Mouse (Mus musculus): ENCODE measurements around the gene Cd3g. TPM values are rescaled to one million over a fixed set of nuclear protein-coding genes. Genes with fewer than 3 reads are reported as not detected.

Cd3g gene
- polyA plus RNA-seq, 1 experiment from 2014 or later: not detected

DNA sequence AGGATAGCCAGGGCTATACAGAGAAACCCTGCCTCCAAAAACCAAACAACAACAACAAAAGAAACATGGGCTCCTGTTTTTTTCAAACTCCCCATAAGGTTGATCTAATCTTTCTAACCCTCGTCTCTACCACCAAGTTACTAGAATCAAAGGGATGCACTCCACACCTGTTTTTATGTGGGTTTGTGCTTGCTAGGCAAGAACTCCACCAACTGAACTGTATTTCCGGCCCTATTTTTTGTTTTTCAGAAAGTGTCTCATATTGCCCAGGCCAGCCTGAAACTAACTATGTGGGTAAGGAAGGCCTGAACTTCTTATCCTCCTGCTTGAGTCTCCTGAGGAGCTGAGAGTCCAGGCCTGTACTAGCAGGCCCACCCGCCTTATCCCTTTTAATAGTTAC is 25.8 kb downstream of the Cd3g start:
- Histone ChIP-seq H3K4me3 (replicated peaks) (no peak overlapping the region), H3K27ac (no peak overlapping the region), H3K4me2 (no peak overlapping the region), H3K27me3 (no peaks in the 10 kb centered on the region), H3K36me3 (peaks cover 80% of the 10 kb centered on the region), H3K9me3 (replicated peaks) (no peaks in the 10 kb centered on the region), H3K4me1 (no peaks in the 10 kb centered on the region), H3K9ac (no peak overlapping the region)
- ATAC-seq (replicated peaks; ENCODE audit: low FRiP score): no peak
- 89% methylated on average over 3 of the region's 3 CpGs for WGBS

DNA sequence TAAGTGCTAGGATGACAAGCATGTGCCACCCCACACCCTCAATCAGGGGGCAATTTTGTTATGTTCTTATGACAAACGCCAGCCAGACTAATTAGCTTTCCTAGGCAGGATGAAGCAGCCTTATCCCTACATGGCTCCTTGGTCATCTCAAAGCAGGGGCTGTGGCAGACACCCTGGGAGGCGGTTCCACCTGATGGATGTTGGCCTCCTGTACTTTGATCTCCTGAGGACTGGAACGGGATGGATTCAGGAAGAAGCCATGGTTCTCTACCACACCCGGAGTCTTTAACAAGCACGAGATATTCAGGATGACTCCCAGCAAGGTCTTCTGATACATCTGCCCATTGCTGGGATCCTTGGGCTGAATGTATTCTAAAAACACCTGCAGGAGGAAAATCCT is 32.4 kb downstream of the Cd3g start:
- H3K4me3 ChIP-seq (replicated peaks): no peak overlapping the region
- no peaks in the 10 kb centered on the region for H3K9me3 ChIP-seq (replicated peaks)
- no peaks in the 10 kb centered on the region for H3K27me3 ChIP-seq
- H3K4me2 ChIP-seq: no peak overlapping the region
- no peaks in the 10 kb centered on the region for H3K4me1 ChIP-seq
- H3K9ac ChIP-seq: no peak overlapping the region
- WGBS: 89% methylated on average over 5 of the region's 5 CpGs
- ATAC-seq (replicated peaks; ENCODE audit: low FRiP score): no peak
- no peak overlapping the region for H3K27ac ChIP-seq
- peaks cover 97% of the 10 kb centered on the region for H3K36me3 ChIP-seq

DNA sequence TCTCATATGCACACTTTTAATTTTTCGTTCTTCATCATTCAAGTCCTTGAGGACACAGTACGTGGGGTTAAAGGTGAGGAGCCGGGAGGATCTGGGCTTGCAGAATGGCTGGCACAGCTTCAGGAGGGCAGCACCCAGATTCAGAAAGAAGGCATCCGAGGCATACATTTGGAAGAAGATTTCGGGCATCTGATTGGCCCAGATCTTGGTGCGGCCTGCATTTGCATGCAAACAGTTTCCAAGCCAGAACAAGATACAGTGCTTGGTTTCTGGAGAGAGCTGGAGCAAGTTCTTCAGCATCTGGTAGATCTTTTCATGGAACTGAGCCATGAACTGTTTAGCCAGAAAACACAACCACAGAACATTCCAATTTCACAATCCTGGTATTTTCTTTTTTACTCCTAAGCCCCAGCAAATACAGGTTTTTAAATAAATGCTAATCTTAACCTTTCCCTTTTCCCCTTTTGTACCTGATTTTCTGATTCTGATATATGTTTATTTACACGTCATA is 34.0 kb downstream of the Cd3g start:
- no peak for ATAC-seq (replicated peaks; ENCODE audit: low FRiP score)
- no peak overlapping the region for H3K4me3 ChIP-seq (replicated peaks)
- no peaks in the 10 kb centered on the region for H3K4me1 ChIP-seq
- no peaks in the 10 kb centered on the region for H3K27me3 ChIP-seq
- no peak overlapping the region for H3K9ac ChIP-seq
- no peak overlapping the region for H3K4me2 ChIP-seq
- 93% methylated on average over 7 of the region's 7 CpGs for WGBS
- no peak overlapping the region for H3K27ac ChIP-seq
- H3K9me3 ChIP-seq (replicated peaks): no peaks in the 10 kb centered on the region
- H3K36me3 ChIP-seq: peaks cover 98% of the 10 kb centered on the region

DNA sequence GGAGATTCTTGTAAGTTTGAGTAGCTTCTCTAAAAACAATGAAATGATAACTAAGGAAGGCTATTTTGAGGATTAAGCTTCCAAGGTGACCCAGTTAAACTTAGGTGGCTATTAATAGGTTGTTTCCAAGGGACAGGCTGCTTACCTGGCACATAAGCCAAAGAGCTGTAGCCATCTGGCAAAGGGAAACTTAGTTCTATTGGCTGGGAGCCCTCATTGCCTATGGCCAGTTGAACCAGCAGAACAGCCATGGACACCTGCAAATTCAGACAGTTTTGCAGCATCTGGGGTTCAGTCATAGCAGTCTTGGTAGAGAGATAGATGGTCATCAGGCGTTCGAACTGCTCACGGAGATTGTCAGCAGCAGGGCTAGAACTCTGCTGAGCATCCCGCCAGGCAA is 37.8 kb downstream of the Cd3g start:
- H3K4me1 ChIP-seq: no peaks in the 10 kb centered on the region
- H3K4me3 ChIP-seq (replicated peaks): no peak overlapping the region
- no peak for ATAC-seq (replicated peaks; ENCODE audit: low FRiP score)
- peaks cover 97% of the 10 kb centered on the region for H3K36me3 ChIP-seq
- H3K9ac ChIP-seq: no peak overlapping the region
- no peak overlapping the region for H3K4me2 ChIP-seq
- over 99% methylated on average over 4 of the region's 4 CpGs for WGBS
- no peaks in the 10 kb centered on the region for H3K9me3 ChIP-seq (replicated peaks)
- H3K27me3 ChIP-seq: no peaks in the 10 kb centered on the region
- no peak overlapping the region for H3K27ac ChIP-seq

DNA sequence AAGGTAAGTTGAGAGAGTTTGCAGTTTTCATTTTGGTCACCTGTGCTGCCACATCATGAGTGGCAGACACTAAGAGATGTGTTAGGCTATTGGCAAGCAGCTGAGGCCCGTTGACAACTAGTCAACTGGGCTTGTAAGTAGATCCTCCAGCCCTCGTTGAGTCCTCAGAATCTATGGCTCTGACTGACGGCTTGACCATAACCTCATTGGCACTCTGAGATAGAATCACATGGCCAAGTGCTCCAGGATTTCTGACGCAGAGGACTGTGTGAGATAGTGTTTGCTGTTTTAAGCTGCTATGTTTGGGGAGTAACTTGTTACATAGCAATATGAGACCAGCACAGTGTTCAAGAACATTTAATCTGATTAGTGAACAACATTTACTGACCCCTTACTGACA is 38.5 kb downstream of the Cd3g start:
- H3K4me1 ChIP-seq: no peaks in the 10 kb centered on the region
- ATAC-seq (replicated peaks; ENCODE audit: low FRiP score): no peak
- H3K36me3 ChIP-seq: peaks cover 97% of the 10 kb centered on the region

DNA sequence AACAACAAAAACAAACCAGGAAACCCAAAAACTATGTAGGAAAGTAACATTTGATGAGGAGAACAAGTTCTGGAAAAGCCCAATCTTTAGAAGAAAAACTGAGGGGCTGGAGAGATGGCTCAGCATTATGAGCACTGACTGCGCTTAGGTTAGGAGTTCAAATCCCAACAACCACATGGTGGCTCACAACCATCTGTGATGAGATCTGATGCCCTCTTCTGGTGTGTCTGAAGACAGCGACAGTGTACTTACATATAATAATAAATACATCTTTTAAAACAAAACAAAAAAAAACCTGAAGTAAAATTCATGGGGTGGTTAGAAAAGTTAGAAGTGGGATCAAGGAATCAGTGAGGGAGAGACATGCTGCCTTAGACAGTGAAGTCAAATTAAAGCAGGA is 58.7 kb downstream of the Cd3g start:
- no peaks in the 10 kb centered on the region for H3K27me3 ChIP-seq
- H3K36me3 ChIP-seq: 0 out of 2 replicates have a peak, but pooled peaks cover 14% of the 10 kb centered on the region
- H3K4me1 ChIP-seq: peaks cover 16% of the 10 kb centered on the region
- WGBS: 81% methylated on average over 2 of the region's 2 CpGs
- H3K9ac ChIP-seq: peak overlapping the region; percentile 95; the same call in 1 of the 2 replicates
- H3K4me2 ChIP-seq: peak overlapping the region; percentile 71
- no peaks in the 10 kb centered on the region for H3K9me3 ChIP-seq (replicated peaks)
- peak overlapping the region; percentile 95 for H3K27ac ChIP-seq
- peak overlapping the region; percentile 99 for H3K4me3 ChIP-seq (replicated peaks)
- ATAC-seq (replicated peaks; ENCODE audit: low FRiP score): no peak

More for the DNA sequence above, 38.5 kb downstream of the Cd3g start:
- no peak overlapping the region for H3K4me3 ChIP-seq (replicated peaks)
- 81% methylated on average over 4 of the region's 4 CpGs for WGBS
- H3K27ac ChIP-seq: no peak overlapping the region
- H3K9ac ChIP-seq: no peak overlapping the region
- no peak overlapping the region for H3K4me2 ChIP-seq
- no peaks in the 10 kb centered on the region for H3K9me3 ChIP-seq (replicated peaks)
- no peaks in the 10 kb centered on the region for H3K27me3 ChIP-seq

DNA sequence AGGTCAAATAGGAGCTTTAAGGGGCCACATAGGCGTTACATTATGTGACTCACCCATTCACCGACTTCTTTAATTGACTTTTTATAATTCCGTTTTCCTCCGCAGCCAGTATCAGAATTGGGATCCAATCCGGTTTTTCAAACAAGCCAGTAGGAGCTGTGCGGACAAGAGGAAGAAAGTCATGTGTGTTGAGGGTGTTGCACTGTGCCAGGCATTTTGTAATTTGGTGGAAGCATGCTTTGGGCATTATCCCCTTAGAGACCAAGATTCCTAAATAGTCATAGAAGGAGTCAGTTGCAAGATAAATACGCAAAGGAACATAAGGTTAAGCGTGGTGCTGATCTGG is 59.1 kb downstream of the Cd3g start:
- peak overlapping the region; percentile 71 for H3K4me2 ChIP-seq
- peak; percentile 89 for ATAC-seq (replicated peaks; ENCODE audit: low FRiP score)
- peak overlapping the region; percentile 95 for H3K27ac ChIP-seq
- H3K9ac ChIP-seq: peak overlapping the region; percentile 95
- H3K4me3 ChIP-seq (replicated peaks): peak overlapping the region; percentile 99
- H3K27me3 ChIP-seq: no peaks in the 10 kb centered on the region
- WGBS: 2% methylated on average over 8 of the region's 8 CpGs
- H3K4me1 ChIP-seq: peaks cover 16% of the 10 kb centered on the region
- no peaks in the 10 kb centered on the region for H3K9me3 ChIP-seq (replicated peaks)
- 0 out of 2 replicates have a peak, but pooled peaks cover 10% of the 10 kb centered on the region for H3K36me3 ChIP-seq

DNA sequence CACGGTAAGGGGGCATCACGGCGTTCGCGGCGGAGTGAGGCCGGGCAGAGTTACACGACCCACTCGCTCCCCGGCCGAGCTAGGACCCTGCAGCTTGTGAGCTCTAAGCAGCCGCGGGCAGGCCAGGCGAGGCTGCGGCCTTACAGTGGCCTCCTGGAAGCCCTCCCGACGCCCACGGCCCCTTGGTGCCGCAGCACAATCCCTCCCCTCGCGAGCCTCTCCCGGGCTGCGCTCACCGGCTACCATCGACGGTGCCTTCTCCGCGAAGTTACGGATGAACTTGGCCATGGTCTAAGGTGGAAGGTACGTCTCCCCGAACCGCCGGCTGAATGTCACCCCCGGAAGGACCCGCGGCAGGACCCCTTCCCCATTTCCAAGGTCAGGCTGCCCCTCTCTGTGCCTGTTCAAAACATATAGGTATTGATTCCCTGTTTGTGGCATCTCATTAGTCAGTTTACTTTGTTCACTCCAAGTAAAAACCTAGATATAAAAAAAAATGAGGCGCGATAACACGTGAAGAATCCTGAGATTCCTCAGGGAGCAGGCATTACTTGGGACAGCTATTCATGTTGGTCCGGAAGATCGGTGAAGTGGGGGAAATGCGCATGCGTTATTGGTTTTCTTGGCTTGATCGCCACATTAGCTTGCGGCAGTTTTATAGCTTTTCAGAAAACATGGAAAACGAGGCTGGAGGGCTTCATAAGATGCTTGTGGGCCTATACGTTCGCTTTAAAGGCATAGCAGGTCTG is 59.7 kb downstream of the Cd3g start, which contains the start of gene Atp5l:
Atp5l (minus strand) TSS at position 369 of the 749 bp plus-strand sequence.
- peak; percentile 90 for ATAC-seq (replicated peaks; ENCODE audit: low FRiP score)
- peak within 1 kb of the TSS; percentile 95 for H3K9ac ChIP-seq
- peak within 1 kb of the TSS; percentile 71 for H3K4me2 ChIP-seq
- H3K27ac ChIP-seq: peak within 1 kb of the TSS; percentile 95
- peaks cover 19% of the 10 kb centered on the region for H3K4me1 ChIP-seq
- under 1% methylated on average over 48 of the region's 48 CpGs for WGBS
- H3K36me3 ChIP-seq: 0 out of 2 replicates have a peak, but pooled peaks cover 4% of the 10 kb centered on the region
- no peaks in the 10 kb centered on the region for H3K9me3 ChIP-seq (replicated peaks)
- H3K27me3 ChIP-seq: no peaks in the 10 kb centered on the region
- H3K4me3 ChIP-seq (replicated peaks): peak within 1 kb of the TSS; percentile 99

DNA sequence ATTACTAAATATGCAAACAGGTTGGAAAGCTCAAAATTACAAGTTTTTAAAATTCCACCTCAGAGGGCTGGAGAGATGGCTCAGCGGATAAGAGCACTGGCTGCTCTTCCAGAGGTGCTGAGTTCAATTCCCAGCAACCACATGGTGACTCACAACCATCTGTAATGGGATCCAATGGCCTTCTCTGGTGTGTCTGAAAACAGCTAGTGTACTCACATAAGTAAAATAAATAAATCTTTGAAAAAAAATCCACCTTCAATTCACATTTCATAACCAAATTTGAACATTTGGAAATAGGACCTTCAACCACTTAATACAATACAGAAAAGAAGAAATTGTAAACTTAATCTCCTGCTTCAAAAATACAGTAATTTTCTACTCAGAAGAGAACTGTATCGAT is 60.6 kb downstream of the Cd3g start:
- peak overlapping the region; percentile 71 for H3K4me2 ChIP-seq
- H3K4me3 ChIP-seq (replicated peaks): peak overlapping the region; percentile 99
- no peaks in the 10 kb centered on the region for H3K9me3 ChIP-seq (replicated peaks)
- no peak for ATAC-seq (replicated peaks; ENCODE audit: low FRiP score)
- 39% methylated on average over 2 of the region's 2 CpGs for WGBS
- peak overlapping the region; percentile 95 for H3K9ac ChIP-seq
- no peaks in the 10 kb centered on the region for H3K27me3 ChIP-seq
- no peak overlapping the region; the same call in 1 of the 2 replicates for H3K27ac ChIP-seq
- H3K4me1 ChIP-seq: peaks cover 28% of the 10 kb centered on the region
- 0 out of 2 replicates have a peak, but pooled peaks cover 4% of the 10 kb centered on the region for H3K36me3 ChIP-seq

Other genes with a start within 250 kb of the Cd3g start
- 34.5 and 36.4 TPM in 2 replicates for gene Phldb1, start 245.2 kb downstream of the Cd3g start, polyA plus RNA-seq (2015; fragmentation: Nextera tagmentation; extraction: Ambion mirVana)
- gene Arcn1, start 212.6 kb downstream of the Cd3g start, polyA plus RNA-seq (2015; fragmentation: Nextera tagmentation; extraction: Ambion mirVana): 201 and 202 TPM in 2 replicates
- 99.3 and 105 TPM in 2 replicates for gene Ift46, start 212.5 kb downstream of the Cd3g start, polyA plus RNA-seq (2015; fragmentation: Nextera tagmentation; extraction: Ambion mirVana)
- gene Tmem25, start 181.1 kb downstream of the Cd3g start, polyA plus RNA-seq (2015; fragmentation: Nextera tagmentation; extraction: Ambion mirVana): 20.0 and 24.6 TPM in 2 replicates
- 87.3 and 99.8 TPM in 2 replicates for gene Ttc36, start 177.4 kb downstream of the Cd3g start, polyA plus RNA-seq (2015; fragmentation: Nextera tagmentation; extraction: Ambion mirVana)
- 14.6 and 16.3 TPM in 2 replicates for gene Kmt2a, start 99.1 kb downstream of the Cd3g start, polyA plus RNA-seq (2015; fragmentation: Nextera tagmentation; extraction: Ambion mirVana)
- gene Atp5l, start 59.7 kb downstream of the Cd3g start, polyA plus RNA-seq (2015; fragmentation: Nextera tagmentation; extraction: Ambion mirVana): 714 and 843 TPM in 2 replicates
- 23.7 and 25.5 TPM in 2 replicates for gene Ube4a, start 14.8 kb downstream of the Cd3g start, polyA plus RNA-seq (2015; fragmentation: Nextera tagmentation; extraction: Ambion mirVana)
- gene Cd3d, start 1.4 kb upstream of the Cd3g start, polyA plus RNA-seq (2015; fragmentation: Nextera tagmentation; extraction: Ambion mirVana): not detected in 2 replicates
- gene Cd3e, start 29.2 kb upstream of the Cd3g start, polyA plus RNA-seq (2015; fragmentation: Nextera tagmentation; extraction: Ambion mirVana): 0.28 TPM in 1 of 2 replicates, not detected in the other
- 17.9 and 20.5 TPM in 2 replicates for gene Mpzl2, start 59.4 kb upstream of the Cd3g start, polyA plus RNA-seq (2015; fragmentation: Nextera tagmentation; extraction: Ambion mirVana)
- gene Mpzl3, start 74.8 kb upstream of the Cd3g start, polyA plus RNA-seq (2015; fragmentation: Nextera tagmentation; extraction: Ambion mirVana): 2.7 and 3.0 TPM in 2 replicates
- gene Jaml, start 98.8 kb upstream of the Cd3g start, polyA plus RNA-seq (2015; fragmentation: Nextera tagmentation; extraction: Ambion mirVana): 0.19 and 0.42 TPM in 2 replicates
- gene Scn2b, start 137.4 kb upstream of the Cd3g start, polyA plus RNA-seq (2015; fragmentation: Nextera tagmentation; extraction: Ambion mirVana): 4.6 and 5.4 TPM in 2 replicates
- 0.51 and 0.62 TPM in 2 replicates for gene Scn4b, start 158.0 kb upstream of the Cd3g start, polyA plus RNA-seq (2015; fragmentation: Nextera tagmentation; extraction: Ambion mirVana)
- gene BC049352, start 201.6 kb upstream of the Cd3g start, polyA plus RNA-seq (2015; fragmentation: Nextera tagmentation; extraction: Ambion mirVana): not detected in 2 replicates
- 0.27 and 1.4 TPM in 2 replicates for gene Tmprss4, start 223.7 kb upstream of the Cd3g start, polyA plus RNA-seq (2015; fragmentation: Nextera tagmentation; extraction: Ambion mirVana)